Comparison of ENCODE assay signal across 20 mouse cellular contexts in genomic region chr14:23422481-23423040, GRCm38 (mm10).
DNase-seq lines count a peak whose midpoint lies in the region; ATAC-seq lines count a peak whose summit lies in the region.
"Had no signal": no experiment of that assay in that cellular context is flagged by ENCODE, and none has a peak within 500 bp of the region (broad histone marks: within the 10 kb centered on the region; RNA-seq: fewer than 3 reads in every experiment).

No protein-coding gene starts in this region.

- H3K36me3 ChIP-seq in embryonic facial prominence, embryonic 10.5 days (replicated peaks): no peaks in the 10 kb centered on the region
- no peaks in the 10 kb centered on the region for H3K36me3 ChIP-seq in embryonic facial prominence, embryonic 14.5 days (ENCODE audit: control insufficient read depth, insufficient read depth, low read length)
- H3K36me3 ChIP-seq: heart, embryonic 13.5 days; hindbrain, embryonic 15.5 days had no signal

- intact Hi-C loops in left cerebral cortex, postnatal 4 days (cut with DNase I): no loop called here
- intact Hi-C loops in left cerebral cortex, postnatal 14 days (cut with DNase I): no loop called here

- H3K27ac ChIP-seq in embryonic facial prominence, embryonic 10.5 days (replicated peaks): no peak overlapping the region
- no peak overlapping the region for H3K27ac ChIP-seq in embryonic facial prominence, embryonic 14.5 days (replicated peaks; ENCODE audit: low read depth, low read length)
- H3K27ac ChIP-seq: forebrain, embryonic 13.5 days; gastrocnemius, adult 2 months; heart, embryonic 13.5 days; hindbrain, embryonic 15.5 days had no signal

- no peak overlapping the region for H3K4me3 ChIP-seq in embryonic facial prominence, embryonic 10.5 days
- no peak overlapping the region for H3K4me3 ChIP-seq in embryonic facial prominence, embryonic 14.5 days (ENCODE audit: low read depth, low read length)
- H3K4me3 ChIP-seq: forebrain, embryonic 13.5 days; gastrocnemius, adult 2 months; heart, embryonic 13.5 days; hindbrain, embryonic 15.5 days had no signal

- peak; percentile 10 for DNase-seq in left cerebral cortex, postnatal 4 days
- no peak for DNase-seq in left cerebral cortex, postnatal 14 days (ENCODE audit: low spot score in 2 of 2)
- peak; percentile 28 for DNase-seq in embryonic facial prominence, embryonic 10.5 days (ENCODE audit: low spot score)
- peak; percentile 82 for DNase-seq in embryonic facial prominence, embryonic 14.5 days (ENCODE audit: low spot score)
- DNase-seq in ovary, postnatal 36 days (ENCODE audit: low spot score): no peak
- no peak for DNase-seq in natural killer cell, adult 2 months (ENCODE audit: low spot score in 2 of 2)
- no peak for DNase-seq in adrenal gland, adult (ENCODE audit: inconsistent age in 2 of 2, low spot score in 1 of 2)
- DNase-seq: adrenal gland, adult 8-10 months; adrenal gland, postnatal 36 days; cerebellum, adult 11 months; cerebellum, adult 9-10 months; cerebellum, postnatal 25 days; gastrocnemius, adult 2 months; gastrocnemius, postnatal 25 days; heart, postnatal 36 days had no signal

- no peaks in the 10 kb centered on the region for H3K9me3 ChIP-seq in embryonic facial prominence, embryonic 10.5 days
- no peaks in the 10 kb centered on the region for H3K9me3 ChIP-seq in embryonic facial prominence, embryonic 14.5 days (ENCODE audit: control insufficient read depth, low read length)
- H3K9me3 ChIP-seq: forebrain, embryonic 13.5 days; heart, embryonic 13.5 days; hindbrain, embryonic 15.5 days had no signal

- H3K27me3 ChIP-seq in embryonic facial prominence, embryonic 10.5 days (replicated peaks; ENCODE audit: low read depth, poor library complexity, severe bottlenecking): peaks cover 22% of the 10 kb centered on the region
- H3K27me3 ChIP-seq in embryonic facial prominence, embryonic 14.5 days (replicated peaks; ENCODE audit: control insufficient read depth, insufficient read depth, low read length): no peaks in the 10 kb centered on the region
- H3K27me3 ChIP-seq: CH12.LX; forebrain, embryonic 13.5 days; heart, embryonic 13.5 days; hindbrain, embryonic 15.5 days had no signal

- peaks cover 26% of the 10 kb centered on the region for H3K4me1 ChIP-seq in embryonic facial prominence, embryonic 10.5 days
- peaks cover 14% of the 10 kb centered on the region for H3K4me1 ChIP-seq in embryonic facial prominence, embryonic 14.5 days (ENCODE audit: control insufficient read depth, insufficient read depth, low read length)
- H3K4me1 ChIP-seq: heart, embryonic 13.5 days; hindbrain, embryonic 15.5 days had no signal

- H3K4me2 ChIP-seq in embryonic facial prominence, embryonic 14.5 days (ENCODE audit: low read depth, low read length): no peak overlapping the region
- H3K4me2 ChIP-seq: forebrain, embryonic 13.5 days; heart, embryonic 13.5 days; hindbrain, embryonic 15.5 days had no signal

- ATAC-seq in embryonic facial prominence, embryonic 14.5 days (ENCODE audit: low read depth): peak; percentile 82
- ATAC-seq: forebrain, embryonic 13.5 days; intestine, embryonic 16.5 days had no signal

- H3K9ac ChIP-seq in embryonic facial prominence, embryonic 14.5 days (ENCODE audit: low read depth, low read length): no peak overlapping the region
- H3K9ac ChIP-seq: forebrain, embryonic 13.5 days; heart, embryonic 13.5 days; hindbrain, embryonic 15.5 days had no signal

- WGBS in embryonic facial prominence, embryonic 10.5 days: 43% methylated on average over 12 of the region's 12 CpGs
- WGBS in embryonic facial prominence, embryonic 14.5 days: 33% methylated on average over 12 of the region's 12 CpGs

Comparison
In these comparisons a context has a peak if more than half of its experiments do, and no peak if none do; other contexts are left out.
1. DNase-seq: peak in left cerebral cortex, postnatal 4 days (single experiment), embryonic facial prominence, embryonic 10.5 days (single experiment) and embryonic facial prominence, embryonic 14.5 days (single experiment); none in left cerebral cortex, postnatal 14 days (0 of 2), ovary, postnatal 36 days (single experiment), natural killer cell, adult 2 months (0 of 2) and adrenal gland, adult (0 of 2).